In genomic region chr10:121409717-121410116, GRCm38 (mm10) we compare ENCODE assay signal across 8 mouse cellular contexts. TPM values are rescaled to one million over a fixed set of nuclear protein-coding genes. Genes with fewer than 3 reads are reported as not detected.
A peak's percentile ranks its signal among the peaks of the same experiment; 100 is the strongest.
DNase-seq lines count a peak whose midpoint lies in the region; ATAC-seq lines count a peak whose summit lies in the region.

No protein-coding gene starts in this region.

- H3K9me3 ChIP-seq in lung, embryonic 15.5 days = no peaks in the 10 kb centered on the region

- no peak overlapping the region for H3K4me2 ChIP-seq in lung, embryonic 15.5 days

- DNase-seq in heart, postnatal 4 days = peak; percentile 44
- no peak for DNase-seq in heart, adult 9 months (ENCODE audit: low spot score in 2 of 2)
- DNase-seq in 3T3-L1 (ENCODE audit: low read depth, low spot score) (peak; percentile 68), ES-CJ7 (ENCODE audit: low read depth, low spot score) (peak; percentile 85)
- DNase-seq in embryo, embryonic 11 days = peak; percentile 61
- no peak for DNase-seq in right cerebral cortex, postnatal 10 days (ENCODE audit: low spot score in 2 of 2)
- no peak for DNase-seq in gastrocnemius, adult 8-10 months (ENCODE audit: low spot score in 2 of 2)

- H3K4me1 ChIP-seq in lung, embryonic 15.5 days = peaks cover 8% of the 10 kb centered on the region; the same call in 1 of the 2 replicates

- ATAC-seq in lung, embryonic 15.5 days (ENCODE audit: borderline replicate concordance, extremely low read depth, low FRiP score, low TSS enrichment) = no peak

- peaks cover 19% of the 10 kb centered on the region for H3K36me3 ChIP-seq in lung, embryonic 15.5 days

- no peak overlapping the region for H3K4me3 ChIP-seq in lung, embryonic 15.5 days

- no peak overlapping the region for H3K9ac ChIP-seq in lung, embryonic 15.5 days

- peak overlapping the region; percentile 16 for H3K27ac ChIP-seq in lung, embryonic 15.5 days

- WGBS in lung, embryonic 15.5 days = 46% methylated on average over 7 of the region's 7 CpGs

- H3K27me3 ChIP-seq in lung, embryonic 15.5 days = no peaks in the 10 kb centered on the region

RNA-seq across cellular contexts. Expression of gene Gns, which starts 44.8 kb away (rescaled TPM):
- total RNA-seq in heart, postnatal 4 days (2021) = 10 to 100 TPM; 66.2 to 66.9 TPM
- 35.5 and 36.4 TPM in 2 replicates for polyA plus RNA-seq in lung, embryonic 15.5 days (2015; fragmentation: Nextera tagmentation; extraction: Ambion mirVana)
- 10 to 100 TPM; 24.0 to 30.4 (median 28.8) TPM for total RNA-seq in gastrocnemius, adult 8-10 months (2022)

RNA-seq across cellular contexts. Expression of gene Tbc1d30, which starts 58.6 kb away (rescaled TPM):
- 1 to 10 TPM; 3.7 to 4.9 TPM for total RNA-seq in heart, postnatal 4 days (2021)
- 2.8 and 3.5 TPM in 2 replicates for polyA plus RNA-seq in lung, embryonic 15.5 days (2015; fragmentation: Nextera tagmentation; extraction: Ambion mirVana)
- total RNA-seq in gastrocnemius, adult 8-10 months (2022) = under 1 TPM; 0.19 to 0.53 (median 0.32) TPM

Comparison
In these comparisons a context has a peak if more than half of its experiments do, and no peak if none do; other contexts are left out.
1. DNase-seq: peak in heart, postnatal 4 days (single experiment), 3T3-L1 (single experiment), ES-CJ7 (single experiment) and embryo, embryonic 11 days (single experiment); none in heart, adult 9 months (0 of 2), right cerebral cortex, postnatal 10 days (0 of 2) and gastrocnemius, adult 8-10 months (0 of 2).